Mouse (Mus musculus) CD4-positive helper T cell, adult 2 months (primary cell): Measurements from ENCODE around the gene Kcnk7.
"Not testable (repeated sequence)": the region's sequence is repeated elsewhere in the genome, so short reads cannot be mapped to it uniquely, and the experiment has no call there.

Experiments used
- DNase-seq: peaks from one replicate; pipeline ENCODE4 v3.0.0-alpha.2; 2012; ENCODE audit warnings: low read depth, missing footprints, low spot score

Gene Kcnk7

GRCm38 (mm10) chr19:5704163-5704800 is at the start of gene Kcnk7:
Gene Kcnk7, plus strand, starts transcription at chr19:5704367.
- peak; percentile 90 for DNase-seq

- no peak for DNase-seq
Measured at GRCm38 (mm10) chr19:5654720-5655298, 49.4 kb upstream of the Kcnk7 start.

GRCm38 (mm10) chr19:5660942-5661751 is 43.0 kb upstream of the Kcnk7 start:
- peak; percentile 57 for DNase-seq

GRCm38 (mm10) chr19:5662310-5662709 is 41.9 kb upstream of the Kcnk7 start:
- DNase-seq, result peak; percentile 72

- peak; percentile 91 for DNase-seq
Measured at GRCm38 (mm10) chr19:5662981-5663913, 40.9 kb upstream of the Kcnk7 start, which contains the start of gene Sipa1. Gene Sipa1, minus strand, starts transcription at chr19:5663707.

GRCm38 (mm10) chr19:5664669-5665257 is 39.4 kb upstream of the Kcnk7 start:
- DNase-seq, result no peak

GRCm38 (mm10) chr19:5665465-5665864 is 38.7 kb upstream of the Kcnk7 start:
- DNase-seq, result no peak

GRCm38 (mm10) chr19:5666386-5666785 is 37.8 kb upstream of the Kcnk7 start:
- no peak for DNase-seq

- no peak for DNase-seq
Measured at GRCm38 (mm10) chr19:5668372-5668771, 35.8 kb upstream of the Kcnk7 start.

- no peak for DNase-seq
Measured at GRCm38 (mm10) chr19:5680432-5680831, 23.7 kb upstream of the Kcnk7 start.

GRCm38 (mm10) chr19:5684236-5684635 is 19.9 kb upstream of the Kcnk7 start:
- DNase-seq, result no peak

GRCm38 (mm10) chr19:5684985-5685384 is 19.2 kb upstream of the Kcnk7 start:
- DNase-seq, result no peak

- no peak for DNase-seq
Measured at GRCm38 (mm10) chr19:5685431-5685830, 18.7 kb upstream of the Kcnk7 start.

GRCm38 (mm10) chr19:5685861-5686260 is 18.3 kb upstream of the Kcnk7 start:
- DNase-seq, result no peak

GRCm38 (mm10) chr19:5686437-5686836 is 17.7 kb upstream of the Kcnk7 start:
- DNase-seq, result no peak

- DNase-seq, result not testable (repeated sequence)
Measured at GRCm38 (mm10) chr19:5686954-5687353, 17.2 kb upstream of the Kcnk7 start.

- no peak for DNase-seq
Measured at GRCm38 (mm10) chr19:5687738-5688137, 16.4 kb upstream of the Kcnk7 start.

- DNase-seq, result peak; percentile 99
Measured at GRCm38 (mm10) chr19:5688200-5689087, 15.7 kb upstream of the Kcnk7 start, which contains the start of the genes Map3k11 and Pcnx3. Gene Map3k11, plus strand, starts transcription at chr19:5688742. Gene Pcnx3, minus strand, starts transcription at chr19:5688908.

- no peak for DNase-seq
Measured at GRCm38 (mm10) chr19:5689088-5689428, 15.1 kb upstream of the Kcnk7 start.
